Mouse (Mus musculus): ENCODE measurements around the gene Wdr78. TPM values are rescaled to one million over a fixed set of nuclear protein-coding genes. Genes with fewer than 3 reads are reported as not detected.

Gene Wdr78
- polyA plus RNA-seq, 1 experiment from 2014 or later, result 4.0 TPM

DNA sequence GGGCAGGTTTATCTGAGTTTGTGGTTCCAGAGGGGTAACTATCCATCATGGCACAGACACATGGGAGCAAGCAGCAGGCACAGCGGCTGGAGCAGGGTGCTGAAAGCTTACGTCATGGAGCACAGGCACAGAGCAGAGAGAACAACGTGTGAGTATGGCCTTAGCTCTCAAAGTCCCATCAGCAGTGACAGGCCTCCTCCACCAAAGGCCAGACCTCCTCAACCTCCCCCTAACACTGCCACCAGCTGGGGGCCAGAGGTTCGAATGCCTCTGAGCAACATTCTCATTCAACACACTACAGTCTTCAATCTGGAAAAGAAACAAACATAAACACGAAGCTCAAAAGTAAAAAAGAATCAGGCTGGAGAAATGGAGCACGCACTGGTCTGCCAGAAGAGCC lies 125.8 kb downstream of the Wdr78 start:
- Histone ChIP-seq H3K36me3 (ENCODE audit: control insufficient read depth, insufficient read depth, low read length) (no peaks in the 10 kb centered on the region), H3K27me3 (ENCODE audit: control insufficient read depth, insufficient read depth, low read length) (no peaks in the 10 kb centered on the region)
- no peak for ATAC-seq (ENCODE audit: insufficient number of reproducible peaks, low FRiP score, low TSS enrichment, low read depth)

More for the DNA sequence above, 125.8 kb downstream of the Wdr78 start:
- Histone ChIP-seq H3K4me1 (ENCODE audit: control insufficient read depth, insufficient read depth, low read length) (no peaks in the 10 kb centered on the region; the same call in 1 of the 2 replicates), H3K9ac (ENCODE audit: low read length) (no peak overlapping the region), H3K4me2 (ENCODE audit: low read depth, severe bottlenecking) (no peak overlapping the region), H3K27ac (replicated peaks; ENCODE audit: low read depth, low read length) (no peak overlapping the region), H3K4me3 (ENCODE audit: low read depth, low read length) (no peak overlapping the region), H3K9me3 (ENCODE audit: control insufficient read depth, low read length) (no peaks in the 10 kb centered on the region)
- 71% methylated on average over 6 of the region's 6 CpGs for WGBS
- DNase-seq (ENCODE audit: low spot score), result no peak

Other genes with a start within 250 kb of the Wdr78 start
- 0.14 and 0.37 TPM in 2 replicates for gene Tctex1d1, start 135.9 kb downstream of the Wdr78 start, polyA plus RNA-seq (2014; fragmentation: Nextera tagmentation; extraction: Ambion mirVana)
- gene Insl5, start 87.7 kb downstream of the Wdr78 start, polyA plus RNA-seq (2014; fragmentation: Nextera tagmentation; extraction: Ambion mirVana), result 0.27 TPM in 1 of 2 replicates, not detected in the other
- gene Mier1, start 165 bp downstream of the Wdr78 start, polyA plus RNA-seq (2014; fragmentation: Nextera tagmentation; extraction: Ambion mirVana), result 43.0 and 46.3 TPM in 2 replicates
- gene Slc35d1, start 100.6 kb upstream of the Wdr78 start, polyA plus RNA-seq (2014; fragmentation: Nextera tagmentation; extraction: Ambion mirVana), result 11.3 and 11.6 TPM in 2 replicates
- gene 4921539E11Rik, start 176.3 kb upstream of the Wdr78 start, polyA plus RNA-seq (2014; fragmentation: Nextera tagmentation; extraction: Ambion mirVana), result not detected in 2 replicates
- 16.9 and 17.9 TPM in 2 replicates for gene Oma1, start 199.3 kb upstream of the Wdr78 start, polyA plus RNA-seq (2014; fragmentation: Nextera tagmentation; extraction: Ambion mirVana)

All from limb, embryonic 11.5 days (tissue).